ENCODE assay signal across 22 mouse cellular contexts in the genomic region with DNA sequence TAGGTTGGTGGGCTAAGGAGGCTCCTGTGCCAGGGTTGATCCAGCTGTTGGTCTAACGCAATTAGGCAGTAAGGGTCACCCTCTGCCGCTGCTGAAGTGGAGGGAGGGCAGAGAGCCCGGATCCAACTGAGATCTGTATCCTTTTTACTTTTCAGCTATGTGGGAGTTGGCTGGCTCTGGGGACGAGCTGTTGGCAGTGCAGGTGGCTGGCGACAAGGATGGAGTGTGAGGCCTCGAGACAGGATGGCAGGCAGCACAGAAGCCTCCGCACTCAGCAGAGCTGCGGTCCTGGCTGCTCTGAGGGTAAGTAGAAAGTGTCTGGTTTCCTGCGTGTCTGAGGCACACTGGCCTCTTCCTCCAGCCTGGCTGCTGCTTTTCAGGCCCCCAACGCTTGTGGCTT. TPM values are rescaled to one million over a fixed set of nuclear protein-coding genes. Genes with fewer than 3 reads are reported as not detected.
A peak's percentile ranks its signal among the peaks of the same experiment; 100 is the strongest.
DNase-seq lines count a peak whose midpoint lies in the region; ATAC-seq and TF ChIP-seq lines count a peak whose summit lies in the region.
"Had no signal": no experiment of that assay in that cellular context is flagged by ENCODE, and none has a peak within 500 bp of the region (broad histone marks: within the 10 kb centered on the region; RNA-seq: fewer than 3 reads in every experiment).

No protein-coding gene starts in this region.

- H3K9ac ChIP-seq in liver, embryonic 13.5 days, result peak overlapping the region; percentile 28; the same call in 1 of the 2 replicates
- no peak overlapping the region for H3K9ac ChIP-seq in liver, postnatal 0 days (replicated peaks)
- H3K9ac ChIP-seq: embryonic facial prominence, embryonic 13.5 days; heart, embryonic 13.5 days; midbrain, embryonic 15.5 days; neural tube, embryonic 15.5 days had no signal

- no peak for TF ChIP-seq EP300 in liver, postnatal 0 days (IDR thresholded peaks at IDR 0.05; ENCODE audit: low read depth)

- no peak overlapping the region for H3K4me3 ChIP-seq in liver, embryonic 13.5 days (replicated peaks)
- no peak overlapping the region for H3K4me3 ChIP-seq in liver, postnatal 0 days (ENCODE audit: low read depth, low read length)
- H3K4me3 ChIP-seq: embryonic facial prominence, embryonic 13.5 days; gastrocnemius, adult 2 months; heart, embryonic 13.5 days; hindbrain, embryonic 13.5 days; midbrain, embryonic 15.5 days; neural tube, embryonic 15.5 days had no signal

- H3K36me3 ChIP-seq in liver, embryonic 13.5 days, result peaks cover 93% of the 10 kb centered on the region
- H3K36me3 ChIP-seq in liver, postnatal 0 days (replicated peaks; ENCODE audit: insufficient read depth, low read length), result peaks cover 76% of the 10 kb centered on the region

- peak; percentile 77 for DNase-seq in heart, adult 11 months
- no peak for DNase-seq in heart, adult 9 months (ENCODE audit: low spot score in 2 of 2)
- no peak for DNase-seq in liver, embryonic 13.5 days
- DNase-seq in liver (no peak), MN1 (ENCODE audit: low spot score) (no peak)
- DNase-seq in liver, postnatal 0 days, result no peak
- DNase-seq in gastrocnemius, postnatal 25 days, result no peak
- DNase-seq: cerebellum, adult 9-11 months; gastrocnemius, adult 2 months; kidney, postnatal 10 days; lung, adult 18-20 months; lung, postnatal 14 days; right cerebral cortex, postnatal 25 days had no signal

- 82% methylated on average over 10 of the region's 10 CpGs for WGBS in liver, embryonic 13.5 days (ENCODE audit: insufficient replicate concordance)
- 77% methylated on average over 10 of the region's 10 CpGs for WGBS in liver, postnatal 0 days (ENCODE audit: insufficient replicate concordance)

- ATAC-seq in liver, embryonic 13.5 days (ENCODE audit: low read depth), result no peak
- ATAC-seq in liver, postnatal 0 days, result no peak
- ATAC-seq: forebrain, embryonic 16.5 days; midbrain, embryonic 15.5 days had no signal

- peak overlapping the region; percentile 99 for H3K27ac ChIP-seq in liver, embryonic 13.5 days
- 0 out of 2 replicates have a peak overlapping the region, but pooled peaks have one; percentile 22 for H3K27ac ChIP-seq in liver, postnatal 0 days (ENCODE audit: low read depth)
- H3K27ac ChIP-seq: embryonic facial prominence, embryonic 13.5 days; gastrocnemius, adult 2 months; heart, embryonic 13.5 days; hindbrain, embryonic 13.5 days; midbrain, embryonic 15.5 days; neural tube, embryonic 15.5 days had no signal

- H3K4me1 ChIP-seq in liver, embryonic 13.5 days (replicated peaks), result peaks cover 98% of the 10 kb centered on the region
- peaks cover 39% of the 10 kb centered on the region for H3K4me1 ChIP-seq in liver, postnatal 0 days (ENCODE audit: insufficient read depth)
- H3K4me1 ChIP-seq: embryonic facial prominence, embryonic 13.5 days; hindbrain, embryonic 13.5 days; midbrain, embryonic 15.5 days; neural tube, embryonic 15.5 days had no signal

- no peaks in the 10 kb centered on the region for H3K27me3 ChIP-seq in liver, embryonic 13.5 days
- H3K27me3 ChIP-seq in liver, postnatal 0 days (ENCODE audit: insufficient read depth, low read length), result no peaks in the 10 kb centered on the region
- H3K27me3 ChIP-seq: CH12.LX; embryonic facial prominence, embryonic 13.5 days; heart, embryonic 13.5 days; hindbrain, embryonic 13.5 days; midbrain, embryonic 15.5 days; neural tube, embryonic 15.5 days had no signal

- H3K4me2 ChIP-seq in liver, embryonic 13.5 days, result no peak overlapping the region
- H3K4me2 ChIP-seq in liver, postnatal 0 days (ENCODE audit: low read depth, low read length), result no peak overlapping the region
- H3K4me2 ChIP-seq: embryonic facial prominence, embryonic 13.5 days; heart, embryonic 13.5 days; hindbrain, embryonic 13.5 days; midbrain, embryonic 15.5 days; neural tube, embryonic 15.5 days had no signal

- no peak for TF ChIP-seq CTCF in liver, postnatal 0 days (IDR thresholded peaks at IDR 0.05; ENCODE audit: low read depth)

- no peaks in the 10 kb centered on the region for H3K9me3 ChIP-seq in liver, embryonic 13.5 days (replicated peaks)
- no peaks in the 10 kb centered on the region for H3K9me3 ChIP-seq in liver, postnatal 0 days (ENCODE audit: low read length)
- H3K9me3 ChIP-seq: embryonic facial prominence, embryonic 13.5 days; heart, embryonic 13.5 days; hindbrain, embryonic 13.5 days; midbrain, embryonic 15.5 days; neural tube, embryonic 15.5 days had no signal

RNA-seq across cellular contexts. Expression of gene Pnpo, which starts 8.6 kb away (rescaled TPM):
- 652 and 660 TPM in 2 replicates for polyA plus RNA-seq in liver, embryonic 13.5 days (2015; fragmentation: Nextera tagmentation; extraction: Ambion mirVana)
- polyA plus RNA-seq in liver, postnatal 0 days (2015; fragmentation: Nextera tagmentation; extraction: Ambion mirVana), result 271 and 273 TPM in 2 replicates
- 1 to 10 TPM; 7.0 to 8.3 TPM for total RNA-seq in gastrocnemius, postnatal 25 days (2021)

RNA-seq across cellular contexts. Expression of gene Prr15l, which starts 24.5 kb away (rescaled TPM):
- 4.4 and 5.2 TPM in 2 replicates for polyA plus RNA-seq in liver, embryonic 13.5 days (2015; fragmentation: Nextera tagmentation; extraction: Ambion mirVana)
- polyA plus RNA-seq in liver, postnatal 0 days (2015; fragmentation: Nextera tagmentation; extraction: Ambion mirVana), result 10.1 and 13.9 TPM in 2 replicates
- total RNA-seq in gastrocnemius, postnatal 25 days (2021), result not detected
- total RNA-seq: gastrocnemius, adult 2 months; left cerebral cortex, adult 8-10 months; megakaryocyte-erythroid progenitor cell, adult 5-6 weeks had no signal

RNA-seq across cellular contexts. Expression of gene Sp2, which starts 30.3 kb away (rescaled TPM):
- 13.0 and 15.3 TPM in 2 replicates for polyA plus RNA-seq in liver, embryonic 13.5 days (2015; fragmentation: Nextera tagmentation; extraction: Ambion mirVana)
- 6.8 and 7.1 TPM in 2 replicates for polyA plus RNA-seq in liver, postnatal 0 days (2015; fragmentation: Nextera tagmentation; extraction: Ambion mirVana)
- 1 to 10 TPM; 8.9 to 9.0 TPM for total RNA-seq in gastrocnemius, postnatal 25 days (2021)

RNA-seq across cellular contexts. Expression of gene Cdk5rap3, which starts 36.1 kb away (rescaled TPM):
- 39.6 and 44.4 TPM in 2 replicates for polyA plus RNA-seq in liver, embryonic 13.5 days (2015; fragmentation: Nextera tagmentation; extraction: Ambion mirVana)
- 38.3 and 38.4 TPM in 2 replicates for polyA plus RNA-seq in liver, postnatal 0 days (2015; fragmentation: Nextera tagmentation; extraction: Ambion mirVana)
- 10 to 100 TPM; 22.3 to 23.0 TPM for total RNA-seq in gastrocnemius, postnatal 25 days (2021)
